In genomic region chr19:28995366-28995765, GRCm38 (mm10) we compare ENCODE assay signal across 22 mouse cellular contexts. TPM values are rescaled to one million over a fixed set of nuclear protein-coding genes. Genes with fewer than 3 reads are reported as not detected.
DNase-seq lines count a peak whose midpoint lies in the region; ATAC-seq and TF ChIP-seq lines count a peak whose summit lies in the region.
"Had no signal": no experiment of that assay in that cellular context is flagged by ENCODE, and none has a peak within 500 bp of the region (broad histone marks: within the 10 kb centered on the region; RNA-seq: fewer than 3 reads in every experiment).

No protein-coding gene starts in this region.

- peaks cover 15% of the 10 kb centered on the region for H3K4me1 ChIP-seq in heart, postnatal 0 days (ENCODE audit: control insufficient read depth, insufficient read depth)
- H3K4me1 ChIP-seq in midbrain, embryonic 11.5 days (ENCODE audit: control insufficient read depth, insufficient read depth, low read length), result peaks cover 7% of the 10 kb centered on the region
- H3K4me1 ChIP-seq in midbrain, embryonic 16.5 days (ENCODE audit: control insufficient read depth, insufficient read depth, low read length), result peaks cover 13% of the 10 kb centered on the region
- peaks cover 24% of the 10 kb centered on the region for H3K4me1 ChIP-seq in forebrain, embryonic 16.5 days (replicated peaks; ENCODE audit: control insufficient read depth, insufficient read depth, low read length)

- no peak for ATAC-seq in CD4-positive, CD25-positive, alpha-beta regulatory T cell, adult 4 months
- no peak for ATAC-seq in heart, postnatal 0 days (ENCODE audit: insufficient read depth, low read depth)
- ATAC-seq in midbrain, embryonic 11.5 days (ENCODE audit: low FRiP score), result no peak
- no peak for ATAC-seq in midbrain, embryonic 16.5 days
- no peak for ATAC-seq in forebrain, embryonic 16.5 days
- ATAC-seq: forebrain, embryonic 13.5 days; inflammation-experienced regulatory T-cells, adult 6 months; lung, postnatal 0 days; midbrain, embryonic 13.5 days had no signal

- peaks cover 48% of the 10 kb centered on the region for H3K36me3 ChIP-seq in heart, postnatal 0 days (replicated peaks; ENCODE audit: control insufficient read depth, insufficient read depth, low read length)
- H3K36me3 ChIP-seq in midbrain, embryonic 11.5 days (ENCODE audit: control insufficient read depth, insufficient read depth, low read length), result peaks cover 7% of the 10 kb centered on the region; the same call in 1 of the 2 replicates
- H3K36me3 ChIP-seq in midbrain, embryonic 16.5 days (ENCODE audit: control insufficient read depth, insufficient read depth, low read length), result peaks cover 21% of the 10 kb centered on the region
- peaks cover 22% of the 10 kb centered on the region for H3K36me3 ChIP-seq in forebrain, embryonic 16.5 days (ENCODE audit: control insufficient read depth, insufficient read depth)

- DNase-seq in CD4-positive, CD25-positive, alpha-beta regulatory T cell, adult 2 months (ENCODE audit: low read depth, low spot score), result peak; percentile 7
- DNase-seq in heart, postnatal 0 days (ENCODE audit: low spot score), result no peak
- no peak for DNase-seq in heart, postnatal 4 days
- DNase-seq in midbrain, embryonic 11.5 days (ENCODE audit: low spot score, missing footprints), result peak; percentile 51
- DNase-seq in frontal cortex, postnatal 14 days (ENCODE audit: low spot score in 2 of 2), result no peak
- DNase-seq: adrenal gland, postnatal 36 days; cerebellum, postnatal 36 days; kidney, postnatal 10 days; liver; retina, postnatal 1 day; thymus, postnatal 14 days had no signal

- H3K27ac ChIP-seq in heart, postnatal 0 days (ENCODE audit: low read depth), result peak overlapping the region; percentile 64
- H3K27ac ChIP-seq in midbrain, embryonic 11.5 days (ENCODE audit: low read depth, low read length), result no peak overlapping the region
- H3K27ac ChIP-seq in midbrain, embryonic 16.5 days (ENCODE audit: low read length), result no peak overlapping the region
- H3K27ac ChIP-seq in forebrain, embryonic 16.5 days (ENCODE audit: low read length), result no peak overlapping the region; the same call in 1 of the 2 replicates
- H3K27ac ChIP-seq: forebrain, embryonic 13.5 days; midbrain, embryonic 13.5 days had no signal

- TF ChIP-seq EP300 in heart, postnatal 0 days (IDR thresholded peaks at IDR 0.05; ENCODE audit: low read depth), result no peak

- H3K4me3 ChIP-seq in heart, postnatal 0 days (ENCODE audit: low read depth, low read length), result no peak overlapping the region
- no peak overlapping the region for H3K4me3 ChIP-seq in midbrain, embryonic 11.5 days (ENCODE audit: low read depth, low read length)
- H3K4me3 ChIP-seq in midbrain, embryonic 16.5 days (ENCODE audit: low read depth, low read length), result no peak overlapping the region
- no peak overlapping the region for H3K4me3 ChIP-seq in forebrain, embryonic 16.5 days (replicated peaks; ENCODE audit: low read length)
- H3K4me3 ChIP-seq: forebrain, embryonic 13.5 days; gastrocnemius, adult 2 months; midbrain, embryonic 13.5 days; myocyte had no signal

- H3K27me3 ChIP-seq in heart, postnatal 0 days (ENCODE audit: control insufficient read depth, insufficient read depth, low read length), result no peaks in the 10 kb centered on the region
- H3K27me3 ChIP-seq in midbrain, embryonic 11.5 days (ENCODE audit: control insufficient read depth, insufficient read depth, low read length), result no peaks in the 10 kb centered on the region
- H3K27me3 ChIP-seq in midbrain, embryonic 16.5 days (ENCODE audit: control insufficient read depth, insufficient read depth, low read depth, low read length), result no peaks in the 10 kb centered on the region
- H3K27me3 ChIP-seq in forebrain, embryonic 16.5 days (replicated peaks; ENCODE audit: control insufficient read depth, insufficient read depth, low read length), result no peaks in the 10 kb centered on the region
- H3K27me3 ChIP-seq: CH12.LX; forebrain, embryonic 13.5 days; midbrain, embryonic 13.5 days had no signal

- no peak for TF ChIP-seq CTCF in heart, postnatal 0 days (IDR thresholded peaks at IDR 0.05; ENCODE audit: low read depth)

- H3K9me3 ChIP-seq in heart, postnatal 0 days (replicated peaks; ENCODE audit: control insufficient read depth, low read length), result no peaks in the 10 kb centered on the region
- H3K9me3 ChIP-seq in midbrain, embryonic 11.5 days (ENCODE audit: control insufficient read depth, low read length), result no peaks in the 10 kb centered on the region
- H3K9me3 ChIP-seq in midbrain, embryonic 16.5 days (replicated peaks; ENCODE audit: control insufficient read depth, low read length, poor library complexity, severe bottlenecking), result no peaks in the 10 kb centered on the region
- H3K9me3 ChIP-seq in forebrain, embryonic 16.5 days (ENCODE audit: control insufficient read depth, low read length), result no peaks in the 10 kb centered on the region
- H3K9me3 ChIP-seq: forebrain, embryonic 13.5 days; midbrain, embryonic 13.5 days had no signal

- H3K4me2 ChIP-seq in heart, postnatal 0 days (ENCODE audit: low read depth, low read length), result no peak overlapping the region
- no peak overlapping the region for H3K4me2 ChIP-seq in midbrain, embryonic 11.5 days
- H3K4me2 ChIP-seq in midbrain, embryonic 16.5 days (ENCODE audit: low read length), result no peak overlapping the region
- no peak overlapping the region for H3K4me2 ChIP-seq in forebrain, embryonic 16.5 days (ENCODE audit: low read length)
- H3K4me2 ChIP-seq: forebrain, embryonic 13.5 days; midbrain, embryonic 13.5 days had no signal

- no peak overlapping the region for H3K9ac ChIP-seq in heart, postnatal 0 days (replicated peaks; ENCODE audit: low read depth, low read length)
- no peak overlapping the region for H3K9ac ChIP-seq in midbrain, embryonic 11.5 days (ENCODE audit: low read length)
- H3K9ac ChIP-seq in midbrain, embryonic 16.5 days (ENCODE audit: low read depth, low read length), result no peak overlapping the region
- no peak overlapping the region for H3K9ac ChIP-seq in forebrain, embryonic 16.5 days (replicated peaks; ENCODE audit: low read depth, low read length)
- H3K9ac ChIP-seq: forebrain, embryonic 13.5 days; midbrain, embryonic 13.5 days had no signal

- 83% methylated on average over 5 of the region's 5 CpGs for WGBS in heart, postnatal 0 days
- WGBS in midbrain, embryonic 11.5 days, result 92% methylated on average over 5 of the region's 5 CpGs
- WGBS in midbrain, embryonic 16.5 days, result 90% methylated on average over 5 of the region's 5 CpGs
- WGBS in forebrain, embryonic 16.5 days, result 97% methylated on average over 5 of the region's 5 CpGs

RNA-seq across cellular contexts. Expression of gene Cdc37l1, which starts 5.2 kb away (rescaled TPM):
- 10 to 100 TPM; 36.0 to 40.7 TPM for polyA plus RNA-seq in CD4-positive, CD25-positive, alpha-beta regulatory T cell, adult 4 months (2017; shearing (Covaris generic))
- 90.6 and 98.7 TPM in 2 replicates for total RNA-seq in heart, postnatal 0 days (2014; rRNA removed; ENCODE audit: low replicate concordance)
- polyA plus RNA-seq in heart, postnatal 0 days (2015; fragmentation: Nextera tagmentation; extraction: Ambion mirVana), result 44.0 and 50.3 TPM in 2 replicates
- total RNA-seq in heart, postnatal 4 days (2021), result 10 to 100 TPM; 61.7 to 67.8 TPM
- polyA plus RNA-seq in midbrain, embryonic 11.5 days (2014; fragmentation: Nextera tagmentation; extraction: Ambion mirVana), result 45.5 and 52.9 TPM in 2 replicates
- polyA plus RNA-seq in midbrain, embryonic 16.5 days (2015; fragmentation: Nextera tagmentation; extraction: Ambion mirVana), result 48.9 and 52.6 TPM in 2 replicates
- polyA plus RNA-seq in forebrain, embryonic 16.5 days (2015; fragmentation: Nextera tagmentation; extraction: Ambion mirVana), result 56.6 and 57.6 TPM in 2 replicates

RNA-seq across cellular contexts. Expression of gene 4430402I18Rik, which starts 27.8 kb away (rescaled TPM):
- polyA plus RNA-seq in CD4-positive, CD25-positive, alpha-beta regulatory T cell, adult 4 months (2017; shearing (Covaris generic)), result 1 to 10 TPM in 1 of 2 experiments, not detected in 1; 1.6 TPM
- 3.1 and 24.2 TPM in 2 replicates for total RNA-seq in heart, postnatal 0 days (2014; rRNA removed; ENCODE audit: low replicate concordance)
- polyA plus RNA-seq in heart, postnatal 0 days (2015; fragmentation: Nextera tagmentation; extraction: Ambion mirVana), result 19.1 and 28.4 TPM in 2 replicates
- total RNA-seq in heart, postnatal 4 days (2021), result 10 to 100 TPM; 16.1 to 19.5 TPM
- polyA plus RNA-seq in midbrain, embryonic 11.5 days (2014; fragmentation: Nextera tagmentation; extraction: Ambion mirVana), result 0.46 and 0.63 TPM in 2 replicates
- polyA plus RNA-seq in midbrain, embryonic 16.5 days (2015; fragmentation: Nextera tagmentation; extraction: Ambion mirVana), result 0.78 and 1.4 TPM in 2 replicates
- 2.5 and 3.4 TPM in 2 replicates for polyA plus RNA-seq in forebrain, embryonic 16.5 days (2015; fragmentation: Nextera tagmentation; extraction: Ambion mirVana)
- total RNA-seq: MEL had no signal
- polyA plus RNA-seq: inflammation-experienced regulatory T-cells, adult 6 months had no signal

RNA-seq across cellular contexts. Expression of gene Plpp6, which starts 31.6 kb away (rescaled TPM):
- polyA plus RNA-seq in CD4-positive, CD25-positive, alpha-beta regulatory T cell, adult 4 months (2017; shearing (Covaris generic)), result 1 to 10 TPM; 1.3 TPM
- total RNA-seq in heart, postnatal 0 days (2014; rRNA removed; ENCODE audit: low replicate concordance), result 8.8 and 13.0 TPM in 2 replicates
- polyA plus RNA-seq in heart, postnatal 0 days (2015; fragmentation: Nextera tagmentation; extraction: Ambion mirVana), result 4.4 and 5.5 TPM in 2 replicates
- total RNA-seq in heart, postnatal 4 days (2021), result 1 to 10 TPM; 6.6 to 7.0 TPM
- 7.3 and 8.8 TPM in 2 replicates for polyA plus RNA-seq in midbrain, embryonic 11.5 days (2014; fragmentation: Nextera tagmentation; extraction: Ambion mirVana)
- polyA plus RNA-seq in midbrain, embryonic 16.5 days (2015; fragmentation: Nextera tagmentation; extraction: Ambion mirVana), result 14.8 and 15.2 TPM in 2 replicates
- 8.6 and 8.9 TPM in 2 replicates for polyA plus RNA-seq in forebrain, embryonic 16.5 days (2015; fragmentation: Nextera tagmentation; extraction: Ambion mirVana)

RNA-seq across cellular contexts. Expression of gene Ak3, which starts 52.4 kb away (rescaled TPM):
- polyA plus RNA-seq in CD4-positive, CD25-positive, alpha-beta regulatory T cell, adult 4 months (2017; shearing (Covaris generic)), result 10 to 100 TPM; 15.3 to 16.8 TPM
- total RNA-seq in heart, postnatal 0 days (2014; rRNA removed; ENCODE audit: low replicate concordance), result 74.3 and 97.5 TPM in 2 replicates
- polyA plus RNA-seq in heart, postnatal 0 days (2015; fragmentation: Nextera tagmentation; extraction: Ambion mirVana), result 87.4 and 88.3 TPM in 2 replicates
- 10 to 100 TPM; 73.8 to 77.5 TPM for total RNA-seq in heart, postnatal 4 days (2021)
- 96.7 and 97.2 TPM in 2 replicates for polyA plus RNA-seq in midbrain, embryonic 11.5 days (2014; fragmentation: Nextera tagmentation; extraction: Ambion mirVana)
- 64.3 and 75.1 TPM in 2 replicates for polyA plus RNA-seq in midbrain, embryonic 16.5 days (2015; fragmentation: Nextera tagmentation; extraction: Ambion mirVana)
- polyA plus RNA-seq in forebrain, embryonic 16.5 days (2015; fragmentation: Nextera tagmentation; extraction: Ambion mirVana), result 68.9 and 83.1 TPM in 2 replicates

Comparison
In these comparisons a context has a peak if more than half of its experiments do, and no peak if none do; other contexts are left out.
1. DNase-seq: peak in CD4-positive, CD25-positive, alpha-beta regulatory T cell, adult 2 months (single experiment) and midbrain, embryonic 11.5 days (single experiment); none in heart, postnatal 0 days (single experiment), heart, postnatal 4 days (single experiment) and frontal cortex, postnatal 14 days (0 of 2).